Mouse (Mus musculus): ENCODE results near the gene Sgcd.

DNA sequence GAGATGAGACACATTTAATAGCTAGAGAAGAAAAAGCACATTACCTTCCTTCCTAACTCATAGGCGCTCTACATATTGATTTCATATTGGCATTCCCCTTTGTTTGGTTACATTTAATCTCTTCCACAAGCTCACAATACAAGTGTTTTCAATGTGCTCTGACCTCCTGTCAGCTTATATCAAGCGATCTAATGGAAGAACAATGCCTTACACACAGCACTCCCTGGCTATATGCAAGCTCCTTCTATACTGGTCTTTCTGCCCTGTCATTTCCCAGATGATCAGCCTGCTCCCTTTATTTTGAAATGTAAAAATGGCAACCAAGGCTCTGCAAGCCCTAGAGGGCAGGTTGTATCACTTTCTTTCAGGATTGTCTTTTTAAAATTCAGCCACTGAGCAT is 881.1 kb downstream of the Sgcd start:
- TF ChIP-seq CTCF (IDR thresholded peaks at IDR 0.05; ENCODE audit: low read depth) (no peak), EP300 (IDR thresholded peaks at IDR 0.05; ENCODE audit: low read depth) (no peak)

Data from heart, postnatal 0 days (tissue).